16 mouse cellular contexts compared by ENCODE assay signal in the genomic region with DNA sequence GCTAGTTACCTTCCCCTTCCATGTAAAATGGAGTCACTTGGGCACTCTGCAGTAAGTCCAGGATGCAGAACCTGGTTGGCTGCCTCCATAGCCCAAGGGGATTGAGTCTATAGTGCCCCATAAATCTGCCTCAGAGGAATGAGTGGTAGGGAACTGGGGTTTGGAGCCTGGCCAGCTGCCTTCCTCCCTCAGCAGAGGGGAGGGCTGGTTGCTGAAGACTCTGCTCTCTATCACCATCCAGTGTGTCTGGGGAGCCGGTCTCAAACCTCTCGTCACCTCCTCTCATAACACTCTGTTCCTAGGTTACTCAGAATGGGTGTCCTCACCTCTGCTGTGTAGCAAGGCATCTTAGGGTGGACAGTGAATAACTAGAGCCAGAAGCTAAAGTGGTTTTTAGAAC. TPM values are rescaled to one million over a fixed set of nuclear protein-coding genes. Genes with fewer than 3 reads are reported as not detected.
DNase-seq lines count a peak whose midpoint lies in the region; ATAC-seq and TF ChIP-seq lines count a peak whose summit lies in the region.
"Had no signal": no experiment of that assay in that cellular context is flagged by ENCODE, and none has a peak within 500 bp of the region (broad histone marks: within the 10 kb centered on the region; RNA-seq: fewer than 3 reads in every experiment).

No protein-coding gene starts in this region.

- peaks cover 54% of the 10 kb centered on the region for H3K4me1 ChIP-seq in heart, embryonic 16.5 days (ENCODE audit: control insufficient read depth, insufficient read depth, low read length)
- peaks cover 11% of the 10 kb centered on the region for H3K4me1 ChIP-seq in ES-Bruce4 (ENCODE audit: control insufficient read depth, insufficient read depth, low read length)

- H3K9ac ChIP-seq in heart, embryonic 16.5 days (ENCODE audit: low read length): 0 out of 2 replicates have a peak overlapping the region, but pooled peaks have one; percentile 25
- H3K9ac ChIP-seq in ES-Bruce4 (ENCODE audit: low read depth, poor library complexity, severe bottlenecking): 0 out of 2 replicates have a peak overlapping the region, but pooled peaks have one; percentile 31
- H3K9ac ChIP-seq: hindbrain, embryonic 15.5 days had no signal

- intact Hi-C loops in heart, postnatal 25 days (cut with DNase I): no loop called here

- H3K36me3 ChIP-seq in heart, embryonic 16.5 days (ENCODE audit: control insufficient read depth, insufficient read depth): no peaks in the 10 kb centered on the region
- H3K36me3 ChIP-seq in ES-Bruce4 (ENCODE audit: control insufficient read depth, insufficient read depth, low read length, poor library complexity, severe bottlenecking): peaks cover 9% of the 10 kb centered on the region
- H3K36me3 ChIP-seq: forebrain, embryonic 10.5 days; G1E; hindbrain, embryonic 15.5 days had no signal

- H3K27me3 ChIP-seq in heart, embryonic 16.5 days (ENCODE audit: control insufficient read depth, insufficient read depth, low read length): no peaks in the 10 kb centered on the region
- peaks cover 4% of the 10 kb centered on the region for H3K27me3 ChIP-seq in ES-Bruce4 (ENCODE audit: control insufficient read depth, insufficient read depth, low read length, poor library complexity, severe bottlenecking)

- H3K9me3 ChIP-seq in heart, embryonic 16.5 days (replicated peaks; ENCODE audit: control insufficient read depth, low read length): no peaks in the 10 kb centered on the region
- no peaks in the 10 kb centered on the region for H3K9me3 ChIP-seq in ES-Bruce4 (replicated peaks; ENCODE audit: control insufficient read depth, insufficient read depth, low read length, poor library complexity, severe bottlenecking)
- H3K9me3 ChIP-seq: forebrain, embryonic 10.5 days; G1E; hindbrain, embryonic 15.5 days had no signal

- no peak for DNase-seq in heart, postnatal 25 days (ENCODE audit: low spot score)
- peak; percentile 66 for DNase-seq in 3134 (ENCODE audit: extremely low read depth, insufficient read length, low spot score)
- peak; percentile 54 for DNase-seq in kidney, postnatal 14 days
- DNase-seq in left cerebral cortex, adult 18-20 months (ENCODE audit: low spot score in 2 of 2): no peak
- DNase-seq in right cerebral cortex, adult 2 months (ENCODE audit: low spot score in 2 of 2): no peak
- DNase-seq: spleen, adult 18-20 months; thymus, postnatal 4 days had no signal

- H3K4me2 ChIP-seq in heart, embryonic 16.5 days (ENCODE audit: low read depth, low read length): no peak overlapping the region
- H3K4me2 ChIP-seq: hindbrain, embryonic 15.5 days had no signal

- WGBS in heart, embryonic 16.5 days: 31% methylated on average over 2 of the region's 2 CpGs

- no peak for TF ChIP-seq POLR2A in ES-Bruce4 (IDR thresholded peaks at IDR 0.05; ENCODE audit: insufficient read depth, low read length)

- peak; percentile 91 for ATAC-seq in heart, embryonic 16.5 days (replicated peaks; ENCODE audit: extremely low read depth, insufficient read depth, low FRiP score)

- no peak overlapping the region for H3K4me3 ChIP-seq in heart, embryonic 16.5 days (ENCODE audit: low read length)
- no peak overlapping the region for H3K4me3 ChIP-seq in ES-Bruce4 (ENCODE audit: low read depth, low read length)
- H3K4me3 ChIP-seq: forebrain, embryonic 10.5 days; hindbrain, embryonic 15.5 days had no signal

- no peak for TF ChIP-seq CTCF in ES-Bruce4 (IDR thresholded peaks at IDR 0.05; ENCODE audit: low read depth, low read length)

- TF ChIP-seq EP300 in ES-Bruce4 (IDR thresholded peaks at IDR 0.05; ENCODE audit: insufficient read depth, low read depth, low read length): no peak

- peak overlapping the region; percentile 78 for H3K27ac ChIP-seq in heart, embryonic 16.5 days (ENCODE audit: low read length)
- peak overlapping the region; percentile 86 for H3K27ac ChIP-seq in ES-Bruce4 (ENCODE audit: insufficient read depth, low read length)
- H3K27ac ChIP-seq: forebrain, embryonic 10.5 days; hindbrain, embryonic 15.5 days; macrophage had no signal

RNA-seq across cellular contexts. Expression of gene Cdh3, which starts 5.9 kb away (rescaled TPM):
- 15.0 and 17.3 TPM in 2 replicates for polyA plus RNA-seq in heart, embryonic 16.5 days (2015; fragmentation: Nextera tagmentation; extraction: Ambion mirVana)
- total RNA-seq in heart, postnatal 25 days (2021): 1 to 10 TPM; 1.3 to 1.6 TPM
- polyA plus RNA-seq in ES-Bruce4 (2011; ENCODE audit: insufficient read depth, insufficient read length, low read depth, missing spikeins): 33.3 and 40.9 TPM in 2 replicates
- total RNA-seq in left cerebral cortex, adult 18-20 months (2021): under 1 TPM; 0.33 to 0.44 TPM
- polyA plus RNA-seq: G1E, macrophage had no signal

RNA-seq across cellular contexts. Expression of gene 6030452D12Rik, which starts 16.3 kb away (rescaled TPM):
- not detected in 2 replicates for polyA plus RNA-seq in heart, embryonic 16.5 days (2015; fragmentation: Nextera tagmentation; extraction: Ambion mirVana)
- total RNA-seq in heart, postnatal 25 days (2021): not detected
- polyA plus RNA-seq in ES-Bruce4 (2011; ENCODE audit: insufficient read depth, insufficient read length, low read depth, missing spikeins): not detected in 2 replicates
- total RNA-seq in left cerebral cortex, adult 18-20 months (2021): not detected
- total RNA-seq: G1E; layer of hippocampus, postnatal 25 days; liver, adult 2 months had no signal
- polyA plus RNA-seq: cortical plate, adult 2 months; forebrain, embryonic 10.5 days; G1E; hindbrain, embryonic 15.5 days; liver, adult 2 months; macrophage had no signal

RNA-seq across cellular contexts. Expression of gene Gm10073, which starts 56.7 kb away (rescaled TPM):
- 6.8 and 24.5 TPM in 2 replicates for polyA plus RNA-seq in heart, embryonic 16.5 days (2015; fragmentation: Nextera tagmentation; extraction: Ambion mirVana)
- total RNA-seq in heart, postnatal 25 days (2021): 100 to 1,000 TPM; 108 to 113 TPM
- polyA plus RNA-seq in ES-Bruce4 (2011; ENCODE audit: insufficient read depth, insufficient read length, low read depth, missing spikeins): 498 and 566 TPM in 2 replicates
- total RNA-seq in left cerebral cortex, adult 18-20 months (2021): 10 to 100 TPM; 86.5 to 89.9 TPM

Comparison
In these comparisons a context has a peak if more than half of its experiments do, and no peak if none do; other contexts are left out.
1. DNase-seq: peak in 3134 (single experiment) and kidney, postnatal 14 days (single experiment); none in heart, postnatal 25 days (single experiment), left cerebral cortex, adult 18-20 months (0 of 2) and right cerebral cortex, adult 2 months (0 of 2).